Mouse (Mus musculus): ENCODE measurements around the gene Ercc8. TPM values are rescaled to one million over a fixed set of nuclear protein-coding genes. Genes with fewer than 3 reads are reported as not detected.

Ercc8 gene
- polyA plus RNA-seq, 1 experiment from 2014 or later, result 4.9 TPM

GRCm38 (mm10) chr13:108170002-108170401 lies 11.5 kb downstream of the Ercc8 start:
- no peak overlapping the region for H3K4me2 ChIP-seq (ENCODE audit: low read depth, low read length)
- H3K27me3 ChIP-seq (ENCODE audit: control insufficient read depth, insufficient read depth, low read depth, low read length), result no peaks in the 10 kb centered on the region
- no peak overlapping the region for H3K4me3 ChIP-seq (ENCODE audit: low read depth, low read length)
- peaks cover 3% of the 10 kb centered on the region for H3K36me3 ChIP-seq (ENCODE audit: control insufficient read depth, insufficient read depth)
- WGBS (ENCODE audit: insufficient replicate concordance), result 80% methylated on average over 1 of the region's 1 CpGs
- no peaks in the 10 kb centered on the region for H3K9me3 ChIP-seq (replicated peaks; ENCODE audit: control insufficient read depth, low read length)
- no peak overlapping the region for H3K27ac ChIP-seq (ENCODE audit: low read length)
- H3K4me1 ChIP-seq (ENCODE audit: control insufficient read depth, low read depth, low read length), result no peaks in the 10 kb centered on the region
- no peak for ATAC-seq (ENCODE audit: low read depth)
- no peak overlapping the region for H3K9ac ChIP-seq (ENCODE audit: low read depth, low read length)

- Histone ChIP-seq H3K4me2 (ENCODE audit: low read depth, low read length) (no peak overlapping the region), H3K4me3 (ENCODE audit: low read depth, low read length) (no peak overlapping the region), H3K36me3 (ENCODE audit: control insufficient read depth, insufficient read depth) (peaks cover 3% of the 10 kb centered on the region), H3K9me3 (replicated peaks; ENCODE audit: control insufficient read depth, low read length) (no peaks in the 10 kb centered on the region), H3K27ac (ENCODE audit: low read length) (no peak overlapping the region), H3K4me1 (ENCODE audit: control insufficient read depth, low read depth, low read length) (no peaks in the 10 kb centered on the region), H3K9ac (ENCODE audit: low read depth, low read length) (no peak overlapping the region), H3K27me3 (ENCODE audit: control insufficient read depth, insufficient read depth, low read depth, low read length) (no peaks in the 10 kb centered on the region)
- WGBS (ENCODE audit: insufficient replicate concordance), result 69% methylated on average over 8 of the region's 8 CpGs
- ATAC-seq (ENCODE audit: low read depth), result no peak
Measured at GRCm38 (mm10) chr13:108170511-108170910, 12.0 kb downstream of the Ercc8 start.

GRCm38 (mm10) chr13:108179618-108180017 lies 21.1 kb downstream of the Ercc8 start:
- H3K9ac ChIP-seq (ENCODE audit: low read depth, low read length), result no peak overlapping the region
- ATAC-seq (ENCODE audit: low read depth), result no peak
- H3K4me2 ChIP-seq (ENCODE audit: low read depth, low read length), result no peak overlapping the region
- H3K4me1 ChIP-seq (ENCODE audit: control insufficient read depth, low read depth, low read length), result no peaks in the 10 kb centered on the region
- H3K27me3 ChIP-seq (ENCODE audit: control insufficient read depth, insufficient read depth, low read depth, low read length), result no peaks in the 10 kb centered on the region
- no peak overlapping the region for H3K4me3 ChIP-seq (ENCODE audit: low read depth, low read length)
- no peak overlapping the region for H3K27ac ChIP-seq (ENCODE audit: low read length)
- no peaks in the 10 kb centered on the region for H3K9me3 ChIP-seq (replicated peaks; ENCODE audit: control insufficient read depth, low read length)
- WGBS (ENCODE audit: insufficient replicate concordance), result 47% methylated on average over 8 of the region's 8 CpGs
- no peaks in the 10 kb centered on the region; the same call in 1 of the 2 replicates for H3K36me3 ChIP-seq (ENCODE audit: control insufficient read depth, insufficient read depth)

GRCm38 (mm10) chr13:108180821-108181220 lies 22.3 kb downstream of the Ercc8 start:
- Histone ChIP-seq H3K36me3 (ENCODE audit: control insufficient read depth, insufficient read depth) (peaks cover 6% of the 10 kb centered on the region), H3K4me1 (ENCODE audit: control insufficient read depth, low read depth, low read length) (no peaks in the 10 kb centered on the region), H3K9me3 (replicated peaks; ENCODE audit: control insufficient read depth, low read length) (no peaks in the 10 kb centered on the region), H3K27me3 (ENCODE audit: control insufficient read depth, insufficient read depth, low read depth, low read length) (no peaks in the 10 kb centered on the region), H3K27ac (ENCODE audit: low read length) (no peak overlapping the region), H3K9ac (ENCODE audit: low read depth, low read length) (no peak overlapping the region), H3K4me2 (ENCODE audit: low read depth, low read length) (no peak overlapping the region), H3K4me3 (ENCODE audit: low read depth, low read length) (no peak overlapping the region)
- no peak for ATAC-seq (ENCODE audit: low read depth)
- 44% methylated on average over 5 of the region's 5 CpGs for WGBS (ENCODE audit: insufficient replicate concordance)

- Histone ChIP-seq H3K9ac (ENCODE audit: low read depth, low read length) (no peak overlapping the region), H3K27ac (ENCODE audit: low read length) (no peak overlapping the region), H3K4me2 (ENCODE audit: low read depth, low read length) (no peak overlapping the region), H3K4me1 (ENCODE audit: control insufficient read depth, low read depth, low read length) (no peaks in the 10 kb centered on the region), H3K36me3 (ENCODE audit: control insufficient read depth, insufficient read depth) (peaks cover 6% of the 10 kb centered on the region), H3K9me3 (replicated peaks; ENCODE audit: control insufficient read depth, low read length) (no peaks in the 10 kb centered on the region), H3K4me3 (ENCODE audit: low read depth, low read length) (no peak overlapping the region), H3K27me3 (ENCODE audit: control insufficient read depth, insufficient read depth, low read depth, low read length) (no peaks in the 10 kb centered on the region)
- no peak for ATAC-seq (ENCODE audit: low read depth)
Measured at GRCm38 (mm10) chr13:108184743-108185255, 26.3 kb downstream of the Ercc8 start.

- WGBS (ENCODE audit: insufficient replicate concordance), result 70% methylated on average over 3 of the region's 3 CpGs
- no peak for ATAC-seq (ENCODE audit: low read depth)
- H3K27me3 ChIP-seq (ENCODE audit: control insufficient read depth, insufficient read depth, low read depth, low read length), result no peaks in the 10 kb centered on the region
- no peaks in the 10 kb centered on the region for H3K4me1 ChIP-seq (ENCODE audit: control insufficient read depth, low read depth, low read length)
- H3K36me3 ChIP-seq (ENCODE audit: control insufficient read depth, insufficient read depth), result peaks cover 6% of the 10 kb centered on the region
- no peak overlapping the region for H3K4me3 ChIP-seq (ENCODE audit: low read depth, low read length)
- H3K27ac ChIP-seq (ENCODE audit: low read length), result no peak overlapping the region
- no peak overlapping the region for H3K9ac ChIP-seq (ENCODE audit: low read depth, low read length)
- no peaks in the 10 kb centered on the region for H3K9me3 ChIP-seq (replicated peaks; ENCODE audit: control insufficient read depth, low read length)
- H3K4me2 ChIP-seq (ENCODE audit: low read depth, low read length), result no peak overlapping the region
Measured at GRCm38 (mm10) chr13:108185530-108185929, 27.0 kb downstream of the Ercc8 start.

- Histone ChIP-seq H3K27me3 (ENCODE audit: control insufficient read depth, insufficient read depth, low read depth, low read length) (no peaks in the 10 kb centered on the region), H3K9me3 (replicated peaks; ENCODE audit: control insufficient read depth, low read length) (no peaks in the 10 kb centered on the region), H3K27ac (ENCODE audit: low read length) (no peak overlapping the region), H3K4me3 (ENCODE audit: low read depth, low read length) (no peak overlapping the region), H3K4me1 (ENCODE audit: control insufficient read depth, low read depth, low read length) (no peaks in the 10 kb centered on the region), H3K36me3 (ENCODE audit: control insufficient read depth, insufficient read depth) (peaks cover 6% of the 10 kb centered on the region), H3K9ac (ENCODE audit: low read depth, low read length) (no peak overlapping the region), H3K4me2 (ENCODE audit: low read depth, low read length) (no peak overlapping the region)
- ATAC-seq (ENCODE audit: low read depth), result no peak
- WGBS (ENCODE audit: insufficient replicate concordance), result 70% methylated on average over 4 of the region's 4 CpGs
Measured at GRCm38 (mm10) chr13:108187994-108188393, 29.5 kb downstream of the Ercc8 start.

GRCm38 (mm10) chr13:108191074-108191720 lies 32.7 kb downstream of the Ercc8 start:
- Histone ChIP-seq H3K4me1 (ENCODE audit: control insufficient read depth, low read depth, low read length) (no peaks in the 10 kb centered on the region), H3K27ac (ENCODE audit: low read length) (no peak overlapping the region), H3K9ac (ENCODE audit: low read depth, low read length) (no peak overlapping the region), H3K9me3 (replicated peaks; ENCODE audit: control insufficient read depth, low read length) (no peaks in the 10 kb centered on the region), H3K36me3 (ENCODE audit: control insufficient read depth, insufficient read depth) (peaks cover 3% of the 10 kb centered on the region; the same call in 1 of the 2 replicates), H3K4me2 (ENCODE audit: low read depth, low read length) (no peak overlapping the region), H3K4me3 (ENCODE audit: low read depth, low read length) (no peak overlapping the region), H3K27me3 (ENCODE audit: control insufficient read depth, insufficient read depth, low read depth, low read length) (no peaks in the 10 kb centered on the region)
- 45% methylated on average over 11 of the region's 11 CpGs for WGBS (ENCODE audit: insufficient replicate concordance)
- peak; percentile 45; the same call in 1 of the 2 replicates for ATAC-seq (ENCODE audit: low read depth)

- H3K4me2 ChIP-seq (ENCODE audit: low read depth, low read length), result no peak overlapping the region
- no peaks in the 10 kb centered on the region for H3K27me3 ChIP-seq (ENCODE audit: control insufficient read depth, insufficient read depth, low read depth, low read length)
- ATAC-seq (ENCODE audit: low read depth), result no peak
- H3K27ac ChIP-seq (ENCODE audit: low read length), result no peak overlapping the region
- WGBS (ENCODE audit: insufficient replicate concordance), result 79% methylated on average over 6 of the region's 6 CpGs
- peaks cover 3% of the 10 kb centered on the region; the same call in 1 of the 2 replicates for H3K36me3 ChIP-seq (ENCODE audit: control insufficient read depth, insufficient read depth)
- no peaks in the 10 kb centered on the region for H3K9me3 ChIP-seq (replicated peaks; ENCODE audit: control insufficient read depth, low read length)
- H3K9ac ChIP-seq (ENCODE audit: low read depth, low read length), result no peak overlapping the region
- H3K4me1 ChIP-seq (ENCODE audit: control insufficient read depth, low read depth, low read length), result no peaks in the 10 kb centered on the region
- no peak overlapping the region for H3K4me3 ChIP-seq (ENCODE audit: low read depth, low read length)
Measured at GRCm38 (mm10) chr13:108195474-108195873, 36.9 kb downstream of the Ercc8 start.
